Mouse (Mus musculus) midbrain, embryonic 16.5 days (tissue): ENCODE measurements at regions not wholly inside any gene's neighbourhood (a gene's known extent, or its start where the extent isn't known, plus 50 kb on each side); places are given as distances from the start of the nearest gene placed in this dataset.

Experiments
- ATAC-seq: fragments of 200-750 bp; cut with Nextera tagmentation; 2 replicates; pipeline ENCODE4 v1.8.0; 2017; ENCODE audit warnings: moderate TSS enrichment
- H3K27ac ChIP-seq: fragments of 300-500 bp; sonication (generic); 2 replicates; pipeline ENCODE4 v1.5.1; 2014; ENCODE audit warnings: mild to moderate bottlenecking, low read length, mixed read lengths
- H3K27me3 ChIP-seq: fragments of 300-500 bp; sonication (generic); 2 replicates; pipeline ENCODE4 v1.6.1; 2014; ENCODE audit warnings: low read depth, low read length, mixed read lengths; ENCODE audit not compliant: control insufficient read depth, insufficient read depth
- H3K36me3 ChIP-seq: fragments of 300-500 bp; sonication (generic); 2 replicates; pipeline ENCODE4 v1.6.1; 2014; ENCODE audit warnings: mild to moderate bottlenecking, low read length, moderate library complexity, mixed read lengths; ENCODE audit not compliant: control insufficient read depth, insufficient read depth
- H3K4me1 ChIP-seq: fragments of 300-500 bp; sonication (generic); 2 replicates; pipeline ENCODE4 v1.6.1; 2014; ENCODE audit warnings: mild to moderate bottlenecking, low read length, mixed read lengths; ENCODE audit not compliant: control insufficient read depth, insufficient read depth
- H3K4me2 ChIP-seq: fragments of 300-500 bp; sonication (generic); 2 replicates; pipeline ENCODE4 v1.6.1; 2014; ENCODE audit warnings: mild to moderate bottlenecking, low read length, mixed read lengths
- H3K4me3 ChIP-seq: fragments of 300-500 bp; sonication (generic); 2 replicates; pipeline ENCODE4 v1.5.1; 2014; ENCODE audit warnings: low read depth, mild to moderate bottlenecking, low read length, moderate library complexity, mixed read lengths
- H3K9ac ChIP-seq: fragments of 300-500 bp; sonication (generic); 2 replicates; pipeline ENCODE4 v1.6.1; 2014; ENCODE audit warnings: low read depth, low read length, mixed read lengths
- H3K9me3 ChIP-seq: fragments of 300-500 bp; sonication (generic); replicated peaks from 2 replicates; pipeline ENCODE4 v1.6.1; 2014; ENCODE audit warnings: mild to moderate bottlenecking, low read length, mixed read lengths; ENCODE audit not compliant: control insufficient read depth, poor library complexity, severe bottlenecking
- WGBS: fragments of 180-500 bp; shearing (Covaris S2); extraction: QIAGEN DNeasy Blood & Tissue Kit; methylation state at CpG from one replicate; pipeline ENCODE4 v1.1.7; 2014; 5-methylcytosine and 5-hydroxymethylcytosine counted together

DNA sequence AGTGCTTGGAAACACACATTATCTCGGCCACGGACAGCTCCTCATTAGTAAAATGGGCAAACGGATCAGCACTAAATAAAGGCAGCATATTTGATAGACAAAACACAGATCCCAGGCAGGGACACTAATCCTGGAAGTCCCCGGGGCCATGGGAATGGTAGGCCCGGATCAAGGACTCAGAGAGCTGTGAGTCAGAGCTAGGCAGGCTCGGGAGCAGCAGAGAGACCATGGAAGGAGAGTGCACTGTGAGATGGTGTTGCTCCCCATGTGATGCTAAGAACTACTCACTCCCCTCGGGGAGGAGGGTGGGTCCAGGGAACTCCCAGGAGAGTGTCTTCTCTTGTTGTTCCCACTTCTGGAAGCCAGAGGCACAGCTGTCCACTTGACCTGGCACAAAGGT lies 126.6 kb downstream of the Vegfa start:
- H3K4me2 ChIP-seq: no peak overlapping the region
- WGBS: 66% methylated on average over 7 of the region's 7 CpGs
- peaks cover 2% of the 10 kb centered on the region; the same call in 1 of the 2 replicates for H3K4me1 ChIP-seq
- no peak overlapping the region for H3K27ac ChIP-seq
- no peak overlapping the region for H3K4me3 ChIP-seq
- no peaks in the 10 kb centered on the region for H3K36me3 ChIP-seq
- no peaks in the 10 kb centered on the region for H3K9me3 ChIP-seq
- no peak overlapping the region for H3K9ac ChIP-seq
- ATAC-seq: no peak
- no peaks in the 10 kb centered on the region for H3K27me3 ChIP-seq

DNA sequence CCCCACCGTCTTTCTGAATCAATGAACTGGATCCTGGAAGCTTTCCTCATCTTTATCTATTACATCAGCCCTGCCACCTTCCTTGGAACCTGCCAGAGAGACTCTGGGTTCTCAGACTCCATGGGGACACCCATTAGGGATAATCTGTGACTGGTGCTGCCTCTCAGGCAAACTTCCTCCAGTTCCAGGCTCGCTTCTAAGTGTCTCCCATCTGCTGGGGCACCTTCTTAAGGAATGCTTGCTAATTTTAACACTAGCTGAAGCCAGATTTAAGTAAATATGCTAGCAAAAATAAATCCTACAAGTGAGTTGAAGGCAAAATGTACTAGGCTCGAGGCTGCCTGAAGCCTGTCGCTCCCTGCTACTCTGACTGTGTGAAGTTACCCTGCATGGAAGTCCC lies 127.9 kb downstream of the Vegfa start:
- no peaks in the 10 kb centered on the region for H3K27me3 ChIP-seq
- H3K4me1 ChIP-seq: peaks cover 2% of the 10 kb centered on the region; the same call in 1 of the 2 replicates
- no peaks in the 10 kb centered on the region; the same call in 1 of the 2 replicates for H3K9me3 ChIP-seq
- no peak overlapping the region for H3K27ac ChIP-seq
- H3K9ac ChIP-seq: no peak overlapping the region
- ATAC-seq: no peak
- H3K36me3 ChIP-seq: no peaks in the 10 kb centered on the region
- no peak overlapping the region for H3K4me2 ChIP-seq
- no peak overlapping the region for H3K4me3 ChIP-seq
- WGBS: 66% methylated on average over 4 of the region's 4 CpGs

DNA sequence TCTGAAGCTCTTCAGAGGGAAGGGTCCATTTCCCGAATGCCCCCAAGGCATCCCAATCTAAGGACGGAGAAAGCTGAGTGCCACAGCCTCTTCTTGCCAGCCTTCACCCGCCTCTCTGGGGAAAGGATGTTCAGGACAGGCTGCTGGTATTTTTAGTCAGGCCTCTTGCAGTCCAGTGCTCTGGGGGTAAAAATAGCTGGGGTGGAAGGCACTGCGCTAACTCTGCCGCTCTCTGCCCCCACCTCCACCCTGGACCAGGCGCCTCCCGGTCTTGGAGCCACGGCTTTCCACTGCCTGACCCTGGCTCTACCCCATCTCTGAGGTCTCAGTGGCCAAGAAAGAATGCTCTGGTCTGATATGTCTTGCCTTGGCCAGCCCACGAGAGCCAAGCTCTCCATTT lies 128.9 kb downstream of the Vegfa start:
- Histone ChIP-seq H3K4me2 (no peak overlapping the region), H3K27ac (no peak overlapping the region), H3K9ac (no peak overlapping the region), H3K4me1 (peaks cover 2% of the 10 kb centered on the region; the same call in 1 of the 2 replicates), H3K36me3 (no peaks in the 10 kb centered on the region), H3K9me3 (no peaks in the 10 kb centered on the region; the same call in 1 of the 2 replicates), H3K27me3 (no peaks in the 10 kb centered on the region), H3K4me3 (no peak overlapping the region)
- 91% methylated on average over 9 of the region's 9 CpGs for WGBS
- no peak for ATAC-seq

DNA sequence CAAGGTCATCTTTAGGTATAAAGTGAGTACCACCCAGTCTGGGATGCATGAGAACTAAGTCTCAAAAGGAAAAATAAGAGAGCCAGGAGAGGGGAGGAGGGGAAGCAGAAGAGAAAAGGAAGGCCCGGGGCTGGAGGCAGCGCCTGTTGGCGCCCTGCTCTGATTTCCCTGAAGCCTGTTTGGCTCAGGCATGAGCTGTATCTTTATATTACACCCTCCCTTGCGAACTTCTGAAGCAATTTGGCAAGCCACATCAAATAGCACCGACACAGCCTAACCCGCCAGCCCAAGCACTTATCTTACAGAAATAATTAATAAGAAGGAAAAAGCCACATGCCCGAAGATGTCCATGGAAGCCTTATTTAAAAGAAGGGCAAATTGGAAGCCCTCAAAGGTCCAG lies 129.5 kb downstream of the Vegfa start:
- Histone ChIP-seq H3K36me3 (no peaks in the 10 kb centered on the region), H3K9me3 (no peaks in the 10 kb centered on the region; the same call in 1 of the 2 replicates), H3K4me1 (no peaks in the 10 kb centered on the region), H3K4me3 (no peak overlapping the region), H3K9ac (no peak overlapping the region), H3K4me2 (no peak overlapping the region), H3K27me3 (no peaks in the 10 kb centered on the region), H3K27ac (no peak overlapping the region)
- ATAC-seq: no peak
- 90% methylated on average over 7 of the region's 7 CpGs for WGBS

DNA sequence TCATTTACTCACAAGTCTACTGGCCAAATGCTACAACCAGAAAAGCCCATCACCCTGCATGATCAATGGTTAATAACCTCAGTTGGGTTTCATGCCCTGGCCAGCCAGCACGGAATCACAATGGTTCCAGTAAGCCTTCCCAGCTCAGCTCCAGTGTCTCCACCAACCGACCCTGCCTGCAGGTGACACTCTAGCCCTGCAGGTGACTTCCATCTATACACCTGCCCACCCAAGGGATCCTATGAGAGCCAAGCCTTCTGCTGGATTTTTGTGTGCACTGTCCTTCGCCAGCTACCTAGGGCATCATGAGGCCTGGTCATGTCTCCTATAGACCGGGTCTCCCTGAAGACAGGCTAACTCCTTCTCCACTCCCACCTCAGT lies 135.3 kb downstream of the Vegfa start:
- H3K4me1 ChIP-seq: peaks cover 9% of the 10 kb centered on the region; the same call in 1 of the 2 replicates
- no peaks in the 10 kb centered on the region; the same call in 1 of the 2 replicates for H3K9me3 ChIP-seq
- no peaks in the 10 kb centered on the region for H3K36me3 ChIP-seq
- H3K4me3 ChIP-seq: no peak overlapping the region
- peak; percentile 17; the same call in 1 of the 2 replicates for ATAC-seq
- no peak overlapping the region for H3K4me2 ChIP-seq
- no peak overlapping the region for H3K9ac ChIP-seq
- H3K27ac ChIP-seq: no peak overlapping the region
- 32% methylated on average over 4 of the region's 4 CpGs for WGBS
- no peaks in the 10 kb centered on the region for H3K27me3 ChIP-seq

DNA sequence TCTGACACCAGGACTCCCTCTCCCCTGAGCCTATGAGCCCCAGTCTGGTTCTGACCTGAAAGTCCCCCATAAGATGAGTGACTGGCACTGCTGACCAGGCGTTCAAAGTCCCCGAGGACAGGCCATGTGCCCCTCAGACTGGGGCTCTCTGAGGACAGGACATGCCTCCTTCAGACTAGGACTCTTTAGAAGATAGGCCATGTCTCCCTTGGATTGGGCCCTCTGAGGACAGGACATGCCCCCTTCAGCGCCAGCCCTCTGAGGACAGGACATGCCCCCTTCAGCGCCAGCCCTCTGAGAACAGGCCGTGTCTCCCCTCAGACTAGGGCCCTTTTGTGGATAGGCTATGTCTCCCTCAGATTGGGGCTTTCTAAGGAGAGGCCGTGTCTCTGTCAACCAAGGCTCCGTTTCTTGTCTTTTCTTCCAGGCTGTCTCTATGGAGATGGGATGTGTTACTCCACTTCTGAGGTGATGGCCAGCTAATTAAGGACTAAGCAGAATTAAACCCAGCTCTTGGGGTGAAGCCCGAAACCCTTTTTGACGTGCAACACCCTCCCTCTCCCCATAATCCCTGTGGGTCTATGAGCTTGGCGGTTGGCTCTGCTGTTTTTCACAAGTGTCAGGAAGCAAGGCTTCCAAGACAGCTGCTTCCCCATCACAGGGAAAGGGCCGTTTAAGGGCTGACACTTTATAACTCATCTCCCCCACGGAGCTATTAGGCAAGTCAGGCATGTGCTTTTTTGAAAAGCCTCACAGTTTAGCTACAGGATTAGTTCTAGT lies 135.8 kb downstream of the Vegfa start:
- Histone ChIP-seq H3K9ac (no peak overlapping the region), H3K27ac (no peak overlapping the region), H3K9me3 (no peaks in the 10 kb centered on the region; the same call in 1 of the 2 replicates), H3K36me3 (no peaks in the 10 kb centered on the region), H3K4me1 (peaks cover 9% of the 10 kb centered on the region; the same call in 1 of the 2 replicates), H3K4me3 (no peak overlapping the region), H3K27me3 (no peaks in the 10 kb centered on the region), H3K4me2 (no peak overlapping the region)
- 27% methylated on average over 12 of the region's 12 CpGs for WGBS
- ATAC-seq: peak; percentile 60; the same call in 1 of the 2 replicates

DNA sequence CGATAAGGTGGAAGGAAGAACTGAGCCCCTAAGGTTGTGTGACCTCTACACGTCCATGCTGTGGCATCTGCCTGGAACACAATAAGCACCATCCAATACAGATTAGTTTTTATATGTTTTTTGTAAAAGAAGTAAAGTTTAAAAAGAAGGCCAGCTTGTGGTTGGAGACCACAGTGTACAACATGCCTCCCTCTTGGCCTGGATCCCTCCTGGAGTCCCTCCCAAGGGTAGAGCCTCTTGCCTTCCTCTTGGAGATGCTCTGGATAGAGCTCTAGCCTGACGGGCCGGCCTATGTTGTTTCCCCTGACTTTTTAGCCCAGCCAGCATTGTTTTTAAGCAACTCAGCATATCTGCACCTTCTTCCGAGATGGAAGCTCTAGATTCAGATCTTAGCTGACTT lies 138.0 kb downstream of the Vegfa start:
- 92% methylated on average over 5 of the region's 5 CpGs for WGBS
- H3K4me1 ChIP-seq: peaks cover 9% of the 10 kb centered on the region; the same call in 1 of the 2 replicates
- H3K4me3 ChIP-seq: no peak overlapping the region
- H3K27me3 ChIP-seq: no peaks in the 10 kb centered on the region
- H3K27ac ChIP-seq: no peak overlapping the region
- H3K36me3 ChIP-seq: no peaks in the 10 kb centered on the region
- no peak for ATAC-seq
- H3K9ac ChIP-seq: no peak overlapping the region
- no peak overlapping the region for H3K4me2 ChIP-seq
- no peaks in the 10 kb centered on the region for H3K9me3 ChIP-seq

DNA sequence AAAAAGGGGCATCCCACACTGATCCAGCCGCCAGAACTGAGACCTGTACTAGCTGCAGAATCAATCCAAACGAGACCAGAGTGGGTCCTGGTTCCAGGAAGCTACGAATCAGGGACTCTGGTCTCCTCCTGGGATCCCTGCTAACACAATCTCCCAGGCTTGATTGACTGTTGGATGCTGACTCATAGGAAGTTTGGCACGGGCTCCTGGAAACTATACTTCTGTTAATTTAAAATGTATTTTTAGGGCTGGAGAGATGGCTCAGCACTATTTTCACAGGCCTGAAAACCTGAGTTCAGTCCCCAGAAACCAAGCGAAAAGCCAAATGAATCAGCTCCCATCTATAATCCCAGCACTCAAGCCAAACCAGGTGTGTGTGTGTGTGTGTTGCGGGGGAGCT lies 138.5 kb downstream of the Vegfa start:
- no peak overlapping the region for H3K9ac ChIP-seq
- no peaks in the 10 kb centered on the region for H3K9me3 ChIP-seq
- H3K27me3 ChIP-seq: no peaks in the 10 kb centered on the region
- ATAC-seq: no peak
- 79% methylated on average over 6 of the region's 6 CpGs for WGBS
- peaks cover 9% of the 10 kb centered on the region; the same call in 1 of the 2 replicates for H3K4me1 ChIP-seq
- no peak overlapping the region for H3K27ac ChIP-seq
- no peak overlapping the region for H3K4me3 ChIP-seq
- H3K36me3 ChIP-seq: no peaks in the 10 kb centered on the region
- no peak overlapping the region for H3K4me2 ChIP-seq

DNA sequence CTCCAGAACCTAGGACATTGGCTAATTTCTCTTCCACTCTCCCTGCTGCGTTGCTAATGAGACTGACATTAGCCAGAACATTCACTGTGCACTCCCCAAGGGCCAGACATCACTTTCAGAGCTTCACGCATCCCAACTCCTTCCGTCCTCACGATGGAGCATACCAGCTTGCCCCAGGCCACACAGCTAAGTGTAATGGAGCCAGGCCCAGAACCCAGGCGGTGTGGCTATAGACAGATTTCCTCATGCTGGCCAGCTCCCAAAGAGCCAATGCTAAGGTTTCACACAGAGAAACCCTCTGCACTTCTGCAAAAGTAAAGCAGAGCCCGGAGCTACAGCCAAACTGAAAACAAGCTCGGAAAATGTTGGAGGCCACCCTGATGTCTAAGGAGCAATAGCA lies 139.1 kb downstream of the Vegfa start:
- Histone ChIP-seq H3K9ac (no peak overlapping the region), H3K9me3 (no peaks in the 10 kb centered on the region), H3K4me1 (peaks cover 9% of the 10 kb centered on the region; the same call in 1 of the 2 replicates), H3K27me3 (no peaks in the 10 kb centered on the region), H3K27ac (no peak overlapping the region), H3K4me3 (no peak overlapping the region), H3K36me3 (no peaks in the 10 kb centered on the region), H3K4me2 (no peak overlapping the region)
- 75% methylated on average over 7 of the region's 7 CpGs for WGBS
- ATAC-seq: no peak
